ENCODE assay signal across 24 mouse cellular contexts in genomic region chr5:90936706-90937105, GRCm38 (mm10). TPM values are rescaled to one million over a fixed set of nuclear protein-coding genes. Genes with fewer than 3 reads are reported as not detected.
"Had no signal": no experiment of that assay in that cellular context is flagged by ENCODE, and none has a peak within 500 bp of the region (broad histone marks: within the 10 kb centered on the region; RNA-seq: fewer than 3 reads in every experiment).

No protein-coding gene starts in this region.

- H3K27ac ChIP-seq: hindbrain, postnatal 0 days; left cerebral cortex, adult 2 months; limb, embryonic 12.5 days; limb, embryonic 15.5 days; liver, embryonic 14.5 days; midbrain, embryonic 10.5 days; midbrain, embryonic 13.5 days; neural tube, embryonic 12.5 days had no signal

- H3K4me3 ChIP-seq: left cerebral cortex, adult 2 months; limb, embryonic 12.5 days; limb, embryonic 15.5 days; megakaryocyte, embryonic 14.5 days; midbrain, embryonic 10.5 days; midbrain, embryonic 13.5 days; myocyte; neural tube, embryonic 12.5 days had no signal

- H3K9ac ChIP-seq: limb, embryonic 12.5 days; limb, embryonic 15.5 days; liver, embryonic 14.5 days; liver, postnatal 0 days; lung, embryonic 14.5 days; midbrain, embryonic 13.5 days; neural tube, embryonic 12.5 days had no signal

- H3K9me3 ChIP-seq: limb, embryonic 12.5 days; limb, embryonic 15.5 days; megakaryocyte, embryonic 14.5 days; midbrain, embryonic 13.5 days; neural tube, embryonic 12.5 days had no signal

- H3K4me2 ChIP-seq: limb, embryonic 12.5 days; limb, embryonic 15.5 days; liver, embryonic 11.5 days; lung, embryonic 14.5 days; midbrain, embryonic 13.5 days; neural tube, embryonic 12.5 days had no signal

- ATAC-seq: hindbrain, postnatal 0 days; inflammation-experienced regulatory T-cells, adult 6 months; liver, postnatal 0 days; lung, postnatal 0 days; midbrain, embryonic 13.5 days; midbrain, embryonic 16.5 days had no signal

- H3K27me3 ChIP-seq: limb, embryonic 12.5 days; limb, embryonic 15.5 days; megakaryocyte, embryonic 14.5 days; midbrain, embryonic 13.5 days; neural tube, embryonic 12.5 days had no signal

- DNase-seq: kidney, adult 9 months; kidney, postnatal 36 days; layer of hippocampus, postnatal 36 days; liver, postnatal 0 days; lung, embryonic 14.5 days; lung, postnatal 36 days; thymus, adult 2 months; thymus, postnatal 14 days; thymus, postnatal 4 days had no signal

RNA-seq across cellular contexts. Expression of gene Cxcl2, which starts 33.0 kb away (rescaled TPM):
- polyA plus RNA-seq: limb, embryonic 12.5 days; limb, embryonic 15.5 days; lung, embryonic 14.5 days; midbrain, embryonic 10.5 days; midbrain, embryonic 13.5 days; myocyte; neural tube, embryonic 12.5 days; stomach, embryonic 16.5 days had no signal

RNA-seq across cellular contexts. Expression of gene Cxcl1, which starts 45.7 kb away (rescaled TPM):
- polyA plus RNA-seq: inflammation-experienced regulatory T-cells, adult 6 months; midbrain, embryonic 10.5 days; midbrain, embryonic 13.5 days; midbrain, embryonic 16.5 days; neural tube, embryonic 12.5 days had no signal
